Mouse (Mus musculus) gastrocnemius, postnatal 14 days (tissue): ENCODE measurements around the gene Tpst1. TPM values are rescaled to one million over a fixed set of nuclear protein-coding genes. Genes with fewer than 3 reads are reported as not detected.
"Not testable (repeated sequence)": the region's sequence is repeated elsewhere in the genome, so short reads cannot be mapped to it uniquely, and the experiment has no call there.

Source experiments
- DNase-seq: peaks from one replicate; pipeline ENCODE4 v3.0.0; 2021; ENCODE audit warnings: mixed read lengths
- intact Hi-C: fragments of 180-260 bp; cut with DNase I; formaldehyde crosslinking; loops from one replicate; pipeline ENCODE4 v1.15.1; 2025; ENCODE audit warnings: low total_unique reads
- long read RNA-seq, 2 experiments: library from polyadenylated mRNA; stranded (forward); transcript quantifications; one replicate each; pipeline ENCODE4 v2.0.0; 2021
- total RNA-seq, 2 experiments: library from RNA; stranded (reverse); gene quantifications; 2 replicates each; pipeline ENCODE4 v1.2.3; 2021

The Tpst1 gene
- total RNA-seq: 10 to 100 TPM; 15.6 to 22.6 TPM
- long read RNA-seq, experiment 1, transcript Tpst1-201 (6 exons, 2,050 nt): major isoform, 9 of 15 reads
- long read RNA-seq, experiment 1, partial matches to known transcripts: 4 of 15 reads
- long read RNA-seq, experiment 1, other reads (novel, unspliced or antisense): 2 of 15 reads
- long read RNA-seq, experiment 2, transcript Tpst1-201 (6 exons, 2,050 nt): major isoform, 12 of 17 reads
- long read RNA-seq, experiment 2, partial matches to known transcripts: 1 of 17 reads
- long read RNA-seq, experiment 2, other reads (novel, unspliced or antisense): 4 of 17 reads

DNA sequence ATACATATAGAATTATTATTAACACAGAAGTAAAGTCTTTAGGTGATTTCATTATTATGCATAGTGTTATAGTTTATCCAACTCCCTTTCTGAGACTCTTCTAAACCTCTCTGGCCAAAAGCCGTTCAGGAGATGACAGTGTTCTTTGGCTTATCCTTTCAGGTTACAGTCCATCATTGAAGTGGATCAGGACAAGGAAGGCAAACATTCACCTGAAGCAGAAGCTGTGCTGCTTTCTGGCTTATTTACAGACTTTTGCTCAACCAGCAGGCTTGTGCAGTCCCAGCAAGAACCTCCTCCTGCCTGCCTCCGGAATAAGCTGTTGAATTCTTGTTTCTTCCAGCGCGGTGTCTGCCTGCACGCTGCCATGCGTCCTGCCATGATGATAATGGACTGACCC lies at the start of gene Tpst1:
Gene Tpst1 (plus strand): TSS at position 301 of the 400 bp plus-strand sequence.
- intact Hi-C loops: no loop called here
- no peak for DNase-seq

GRCm38 (mm10) chr5:130023767-130024539 lies 49.2 kb upstream of the Tpst1 start:
- intact Hi-C loops: no loop called here
- DNase-seq: peak; percentile 82

- intact Hi-C loops: no loop called here
- no peak for DNase-seq
Measured at GRCm38 (mm10) chr5:130027134-130027533, 46.0 kb upstream of the Tpst1 start.

GRCm38 (mm10) chr5:130027696-130028095 lies 45.4 kb upstream of the Tpst1 start:
- no peak for DNase-seq
- intact Hi-C loops: no loop called here

DNA sequence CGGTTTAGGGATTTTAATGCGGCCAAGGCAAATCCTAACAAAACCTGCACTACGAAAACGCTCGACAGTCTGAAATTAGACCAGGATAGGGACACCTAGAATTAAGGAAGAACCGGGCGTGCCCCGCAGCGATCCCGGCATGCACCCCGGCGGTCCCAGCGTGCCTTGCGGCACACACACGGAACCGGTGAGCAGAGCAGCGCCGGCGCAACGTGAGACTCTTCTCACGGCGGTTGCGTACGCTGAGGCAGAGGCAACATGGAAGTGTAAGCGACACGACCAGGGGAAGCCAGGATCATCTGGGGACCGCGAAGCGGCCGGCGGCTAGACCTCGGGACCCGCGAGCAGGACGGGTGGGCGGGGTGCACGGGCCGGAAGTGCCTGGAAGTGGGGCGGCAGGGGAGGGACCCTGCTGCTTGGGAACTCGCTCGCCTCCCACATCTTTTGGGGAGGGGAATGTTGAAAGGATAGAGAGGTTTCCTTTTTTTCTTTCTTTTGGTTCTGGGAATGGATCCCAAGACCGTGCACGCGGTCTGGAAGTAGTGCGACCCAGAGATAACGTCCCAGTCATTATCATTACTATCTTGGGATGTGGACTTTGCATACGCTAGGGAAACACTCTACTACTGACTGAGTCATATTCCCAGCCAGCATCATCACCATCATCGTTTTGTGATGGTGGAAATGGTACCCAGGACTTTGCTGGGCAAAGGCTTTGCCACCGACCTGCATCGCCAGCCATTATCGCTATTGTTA lies 43.8 kb upstream of the Tpst1 start, which contains the start of the genes Asl and Crcp:
Gene Asl (minus strand): TSS at position 106 of the 756 bp plus-strand sequence.
Gene Crcp (plus strand): TSS at position 149 of the 756 bp plus-strand sequence.
- peak; percentile 85 for DNase-seq
- intact Hi-C loops: no loop called here

- intact Hi-C loops: no loop called here
- DNase-seq: no peak
Measured at GRCm38 (mm10) chr5:130031410-130032390, 41.4 kb upstream of the Tpst1 start.

- DNase-seq: no peak
- intact Hi-C loops: no loop called here
Measured at GRCm38 (mm10) chr5:130033869-130034268, 39.3 kb upstream of the Tpst1 start.

- intact Hi-C loops, DNase-seq: not testable (repeated sequence)
Measured at GRCm38 (mm10) chr5:130036300-130036699, 36.8 kb upstream of the Tpst1 start.

- DNase-seq: peak; percentile 66
- intact Hi-C loops: no loop called here
Measured at GRCm38 (mm10) chr5:130037752-130038455, 35.2 kb upstream of the Tpst1 start.

GRCm38 (mm10) chr5:130040797-130041196 lies 32.3 kb upstream of the Tpst1 start:
- intact Hi-C loops: no loop called here
- DNase-seq: no peak

DNA sequence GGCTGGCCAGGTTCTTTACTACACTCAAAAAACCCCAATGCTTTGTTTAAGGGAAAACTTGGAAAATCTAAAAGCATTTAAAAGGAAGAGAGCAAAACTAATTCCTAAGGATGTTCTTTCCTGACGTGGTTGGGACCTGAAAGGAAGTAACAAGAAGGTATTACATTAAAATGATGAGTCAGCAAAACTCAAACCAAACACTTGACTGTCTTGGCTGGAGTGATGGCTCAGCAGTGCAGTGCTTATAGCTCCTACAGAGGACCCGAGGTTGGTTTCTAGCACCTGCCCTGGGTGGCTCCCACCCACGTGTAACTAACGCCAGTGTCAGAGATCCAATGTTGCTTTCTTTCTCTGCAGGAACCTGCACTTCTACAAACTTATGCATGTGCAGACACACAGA lies 31.9 kb upstream of the Tpst1 start:
- intact Hi-C loops: no loop called here
- DNase-seq: no peak

DNA sequence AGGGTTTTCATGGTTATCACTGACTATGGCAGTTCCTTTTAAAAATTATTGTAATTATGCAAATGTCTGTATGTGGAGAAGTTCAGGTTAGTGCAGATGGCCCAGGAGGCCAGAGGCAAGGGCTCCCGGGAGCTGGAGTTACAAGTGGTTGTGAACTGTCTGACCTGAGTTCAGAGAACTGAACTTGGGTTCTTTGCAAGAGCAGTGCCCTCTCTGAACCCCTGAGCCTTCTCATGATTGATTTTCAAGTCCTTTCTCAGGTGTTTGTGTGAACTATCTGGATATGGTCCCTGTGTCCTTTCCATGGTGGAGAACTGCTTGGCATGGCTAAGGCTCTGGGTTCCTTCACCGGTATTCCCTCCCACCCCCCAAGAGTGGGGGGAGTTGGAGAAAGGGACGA lies 29.4 kb upstream of the Tpst1 start:
- DNase-seq: no peak
- intact Hi-C loops: no loop called here

- peak; percentile 77 for DNase-seq
- intact Hi-C loops: no loop called here
Measured at GRCm38 (mm10) chr5:130044201-130044695, 28.9 kb upstream of the Tpst1 start.

GRCm38 (mm10) chr5:130046100-130046499 lies 27.0 kb upstream of the Tpst1 start:
- no peak for DNase-seq
- intact Hi-C loops: loop anchor here (5.0 kb wide), 1 partner anchor 91 kb away; no protein-coding TSS in a partner anchor

DNA sequence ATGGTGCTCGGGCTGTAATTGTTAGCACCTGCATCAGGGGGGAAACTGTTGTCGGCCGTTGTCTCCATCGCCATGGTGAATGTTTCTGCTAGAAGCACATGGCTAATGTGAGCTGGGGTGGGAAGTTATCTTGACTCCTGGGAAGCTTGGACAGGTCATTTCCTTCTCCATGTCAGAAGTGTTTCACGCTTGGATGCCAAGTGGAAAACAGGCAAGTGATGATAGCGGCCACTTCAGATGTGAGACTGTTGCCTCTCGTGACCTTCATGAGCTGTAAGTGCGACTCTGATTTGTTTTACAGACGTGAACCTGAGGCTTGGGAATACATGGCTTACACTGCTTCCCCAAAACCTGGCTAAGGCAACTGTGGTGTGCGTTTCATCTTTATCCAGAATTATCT lies 26.5 kb upstream of the Tpst1 start:
- intact Hi-C loops: loop anchor here (5.0 kb wide), 1 partner anchor 91 kb away; no protein-coding TSS in a partner anchor
- no peak for DNase-seq

DNA sequence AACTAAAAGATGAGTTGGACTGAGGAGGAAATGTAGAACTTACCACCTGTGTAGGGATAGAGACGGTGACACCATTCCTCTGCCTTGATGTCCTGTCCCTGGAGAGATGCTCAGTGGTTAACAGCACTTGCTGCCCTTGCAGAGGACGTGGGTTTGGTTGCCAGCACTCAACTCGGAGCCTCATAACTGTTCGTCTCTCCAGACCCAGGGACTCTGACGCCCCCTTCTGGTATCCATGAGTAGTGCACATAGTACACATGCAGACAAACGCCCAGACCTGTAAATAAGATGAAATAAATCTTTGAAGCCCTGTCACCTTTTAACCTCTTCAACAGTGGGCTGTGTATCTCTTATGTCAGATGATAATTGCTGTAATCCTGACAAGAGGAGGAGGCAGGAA lies 26.1 kb upstream of the Tpst1 start:
- intact Hi-C loops: loop anchor here (5.0 kb wide), 1 partner anchor 90 kb away; no protein-coding TSS in a partner anchor
- no peak for DNase-seq

- intact Hi-C loops: loop anchor here (5.0 kb wide), 1 partner anchor 88 kb away; no protein-coding TSS in a partner anchor
- peak; percentile 64 for DNase-seq
Measured at GRCm38 (mm10) chr5:130048786-130049520, 24.2 kb upstream of the Tpst1 start.
